Comparison of ENCODE assay signal across 9 mouse cellular contexts in genomic region chr2:122483787-122484186, GRCm38 (mm10). TPM values are rescaled to one million over a fixed set of nuclear protein-coding genes. Genes with fewer than 3 reads are reported as not detected.
A peak's percentile ranks its signal among the peaks of the same experiment; 100 is the strongest.
DNase-seq lines count a peak whose midpoint lies in the region; ATAC-seq lines count a peak whose summit lies in the region.
"Had no signal": no experiment of that assay in that cellular context is flagged by ENCODE, and none has a peak within 500 bp of the region (broad histone marks: within the 10 kb centered on the region; RNA-seq: fewer than 3 reads in every experiment).

No protein-coding gene starts in this region.

- DNase-seq in 416B (ENCODE audit: low read depth): peak; percentile 39
- DNase-seq in MEL-GATA-1-ER (ENCODE audit: extremely low read depth, low read depth): peak; percentile 6

- ATAC-seq in common myeloid progenitor, adult 5-6 weeks (replicated peaks; ENCODE audit: low read depth, poor library complexity, severe bottlenecking): peak; percentile 78
- ATAC-seq in granulocyte monocyte progenitor cell, adult 5-6 weeks (replicated peaks; ENCODE audit: poor library complexity, severe bottlenecking): peak; percentile 80
- ATAC-seq in hematopoietic stem cell, adult 5-6 weeks (replicated peaks in 1 of 2; ENCODE audit: insufficient read depth in 1 of 2, low FRiP score in 2 of 2, low TSS enrichment in 1 of 2, low read depth in 1 of 2, poor library complexity in 2 of 2, severe bottlenecking in 2 of 2): peak; percentile 48 to 52
- ATAC-seq in megakaryocyte, adult 5-6 weeks (ENCODE audit: poor library complexity, severe bottlenecking): peak; percentile 55
- peak; percentile 79 for ATAC-seq in megakaryocyte progenitor cell, adult 5-6 weeks (replicated peaks; ENCODE audit: poor library complexity)

RNA-seq across cellular contexts. Expression of gene Gm14085, which starts 1.0 kb away (rescaled TPM):
- total RNA-seq in common myeloid progenitor, adult 5-6 weeks (2017): 0.41 and 0.97 TPM in 2 replicates
- total RNA-seq in granulocyte monocyte progenitor cell, adult 5-6 weeks (2014; fragmentation: Nextera tagmentation): 2.8 and 8.6 TPM in 2 replicates
- total RNA-seq in granulocyte monocyte progenitor cell, adult 5-6 weeks (2017): 7.2 and 11.4 TPM in 2 replicates
- 1.1 TPM in 1 of 2 replicates, not detected in the other for total RNA-seq in hematopoietic stem cell, adult 5-6 weeks (2017)
- 0.18 TPM in 2 replicates for total RNA-seq in megakaryocyte, adult 5-6 weeks (2015)
- 0.04 TPM in 1 of 2 replicates, not detected in the other for total RNA-seq in megakaryocyte, adult 5-6 weeks (2017)
- 5.7 and 7.1 TPM in 2 replicates for total RNA-seq in megakaryocyte progenitor cell, adult 5-6 weeks (2015)
- 6.9 and 10.2 TPM in 2 replicates for total RNA-seq in megakaryocyte progenitor cell, adult 5-6 weeks (2017)
- total RNA-seq: CH12.LX, ES-E14 had no signal

RNA-seq across cellular contexts. Expression of gene Slc28a2, which starts 57.5 kb away (rescaled TPM):
- total RNA-seq in common myeloid progenitor, adult 5-6 weeks (2017): 16.4 and 21.4 TPM in 2 replicates
- 50.9 and 68.1 TPM in 2 replicates for total RNA-seq in granulocyte monocyte progenitor cell, adult 5-6 weeks (2014; fragmentation: Nextera tagmentation)
- total RNA-seq in granulocyte monocyte progenitor cell, adult 5-6 weeks (2017): 64.3 and 72.5 TPM in 2 replicates
- total RNA-seq in hematopoietic stem cell, adult 5-6 weeks (2017): 25.6 and 36.6 TPM in 2 replicates
- total RNA-seq in megakaryocyte, adult 5-6 weeks (2015): 9.8 and 11.4 TPM in 2 replicates
- total RNA-seq in megakaryocyte, adult 5-6 weeks (2017): 12.6 and 14.9 TPM in 2 replicates
- 61.0 and 68.7 TPM in 2 replicates for total RNA-seq in megakaryocyte progenitor cell, adult 5-6 weeks (2015)
- 72.2 and 78.8 TPM in 2 replicates for total RNA-seq in megakaryocyte progenitor cell, adult 5-6 weeks (2017)

Comparison
In these comparisons a context has a peak if more than half of its experiments do, and no peak if none do; other contexts are left out.
1. Peak in every context shown above with its lines: DNase-seq and ATAC-seq.